Mouse (Mus musculus): ENCODE data around the gene Nfatc3.

- TF ChIP-seq TAL1 (conservative IDR thresholded peaks at IDR 0.05; ENCODE audit: low read depth, low read length) (no peak), CTCF (IDR thresholded peaks at IDR 0.05; ENCODE audit: low read depth, low read length) (no peak), POLR2AphosphoS5 (IDR thresholded peaks at IDR 0.05; ENCODE audit: insufficient replicate concordance, low read depth, low read length) (no peak), GATA1 (IDR thresholded peaks at IDR 0.05; ENCODE audit: borderline replicate concordance, low read length) (no peak)
Observed at GRCm38 (mm10) chr8:106060521-106060920, 1.9 kb downstream of the Nfatc3 start.

All from G1E (cell line).